Mouse (Mus musculus) stomach, postnatal 0 days (tissue): Measurements from ENCODE around the gene Lgals4.

Experiments used
- CTCF ChIP-seq: IDR thresholded peaks from 2 replicates; pipeline ENCODE4 v1.5.1; 2016; ENCODE audit warnings: antibody characterized with exemption, low read depth, mild to moderate bottlenecking, moderate library complexity
- EP300 ChIP-seq: optimal IDR thresholded peaks from 2 replicates; pipeline ENCODE3; 2016; ENCODE audit warnings: antibody characterized with exemption

DNA sequence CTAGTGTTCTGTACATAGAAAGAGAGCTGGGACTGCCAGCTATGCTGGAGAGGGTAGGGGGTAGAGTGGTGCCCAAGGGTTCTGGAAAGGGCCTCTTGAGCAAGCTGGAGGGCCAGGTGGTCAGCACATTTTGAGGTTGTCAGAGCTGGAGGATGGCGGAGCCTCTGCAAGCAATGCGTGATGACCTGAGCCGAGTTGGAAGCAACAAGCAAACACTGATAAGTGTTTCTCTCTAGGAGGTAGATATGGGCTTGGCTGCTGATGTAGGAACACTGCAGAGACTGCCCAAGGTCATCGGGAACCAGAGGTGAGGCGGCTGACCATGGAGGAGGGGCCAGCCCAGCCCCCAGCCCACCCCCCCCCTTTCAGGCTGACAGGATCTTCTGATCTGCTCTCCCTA is 2.7 kb upstream of the Lgals4 start:
- TF ChIP-seq CTCF (no peak), EP300 (no peak)
